Mouse (Mus musculus): ENCODE measurements around the gene Kctd10.

The Kctd10 gene

DNA sequence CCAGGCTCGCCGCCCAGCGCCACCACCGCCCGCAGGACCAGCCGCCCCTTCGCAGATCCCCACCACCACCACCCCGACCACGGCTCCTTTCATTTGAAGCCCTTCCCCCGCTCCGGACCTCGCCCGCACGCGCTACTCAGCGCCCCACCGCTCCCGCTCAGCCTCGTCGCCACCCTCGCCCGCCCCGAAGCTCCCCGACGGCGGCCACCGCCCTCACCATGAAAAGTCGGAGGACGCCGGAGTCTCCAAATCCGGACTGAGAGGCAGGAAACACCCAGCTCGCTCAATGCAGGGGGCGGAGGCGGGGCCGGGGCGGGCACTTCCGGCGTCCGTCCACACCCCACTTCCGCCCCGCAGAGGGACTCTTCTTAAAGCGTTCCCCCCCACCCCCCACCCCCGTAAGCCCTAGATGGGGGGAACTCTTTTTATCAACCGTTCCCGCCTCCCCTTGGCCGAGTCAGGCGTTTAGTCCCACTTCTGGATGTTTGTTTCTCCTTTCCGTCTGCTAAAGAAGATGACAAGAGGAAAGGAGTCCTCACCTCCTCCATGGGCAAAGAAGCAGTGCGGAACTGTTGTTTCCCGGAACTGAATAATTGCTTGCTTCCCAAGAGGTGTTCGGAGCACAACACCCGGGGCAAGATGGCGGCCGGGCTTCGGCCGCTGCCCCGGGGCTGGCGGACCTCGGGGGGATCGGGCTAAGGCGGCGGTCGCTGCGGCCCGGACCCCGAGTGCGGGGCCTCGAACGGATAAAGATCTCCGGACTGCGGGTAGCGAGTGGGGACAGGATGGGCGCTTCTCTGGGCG, at the start of gene Kctd10, which contains the start of gene Ube3b:
Kctd10 (minus strand) TSS at position 300 of the 804 bp plus-strand sequence.
Ube3b (plus strand) TSS at position 399 of the 804 bp plus-strand sequence.
- peak; percentile 75 for DNase-seq

DNA sequence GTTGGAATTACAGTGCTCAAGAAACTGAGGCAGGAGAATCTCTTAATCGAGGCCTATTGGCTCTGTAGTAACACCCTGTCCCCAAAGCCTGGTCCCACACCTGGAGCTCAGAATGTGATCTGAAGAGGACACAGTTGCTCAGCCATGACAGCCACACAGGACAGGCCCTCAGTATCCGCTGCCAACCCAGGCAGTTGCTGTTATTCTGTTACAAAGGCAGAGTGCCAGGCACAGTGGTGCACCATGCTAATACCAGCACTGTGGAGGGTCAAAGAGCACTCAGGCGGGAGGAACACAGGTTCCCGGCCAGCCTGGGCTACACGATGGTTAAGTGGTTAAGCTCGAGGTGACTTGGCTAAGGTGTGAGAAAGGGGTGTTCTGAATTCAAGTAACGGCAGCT, 49.5 kb upstream of the Kctd10 start:
- DNase-seq: no peak

DNA sequence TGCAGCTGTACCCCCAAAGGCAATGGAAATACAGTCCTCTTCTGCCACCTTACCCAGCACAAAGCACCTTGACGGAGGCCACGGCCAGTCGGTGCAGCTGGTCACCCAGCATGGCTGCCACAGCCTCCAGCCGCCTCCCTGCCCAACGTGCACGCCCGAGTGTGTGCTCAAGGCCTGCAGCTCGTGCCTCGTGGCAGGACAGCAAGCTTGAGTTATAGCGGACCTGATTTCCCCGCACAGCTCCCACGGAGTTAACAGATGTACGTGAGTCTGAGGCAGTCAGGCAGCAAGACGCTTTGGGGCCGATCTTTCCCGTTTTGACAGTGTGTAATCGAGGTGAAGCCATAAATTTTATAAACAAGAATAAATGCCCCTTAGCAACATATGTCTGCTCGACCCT, 48.3 kb upstream of the Kctd10 start:
- DNase-seq: no peak

DNA sequence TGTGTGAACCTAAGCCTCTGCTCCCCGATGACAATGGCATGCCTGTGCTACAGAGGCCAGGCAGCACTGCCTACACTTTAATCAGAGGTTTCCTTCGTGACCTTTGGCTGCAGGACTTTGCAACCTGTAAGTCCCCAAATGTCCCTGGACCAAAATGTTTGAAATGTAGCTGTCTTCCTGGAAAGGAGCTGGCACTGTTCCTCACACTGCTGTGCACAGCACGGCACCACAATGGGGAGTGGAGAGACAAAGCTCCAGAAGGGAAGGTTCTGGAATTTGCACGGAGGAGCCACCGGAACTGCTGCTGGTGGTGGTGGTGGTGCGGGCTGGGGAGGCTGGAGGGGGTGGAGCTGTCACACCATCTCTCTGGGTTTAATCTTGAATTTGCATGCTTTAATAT, 46.4 kb upstream of the Kctd10 start:
- DNase-seq: no peak

DNA sequence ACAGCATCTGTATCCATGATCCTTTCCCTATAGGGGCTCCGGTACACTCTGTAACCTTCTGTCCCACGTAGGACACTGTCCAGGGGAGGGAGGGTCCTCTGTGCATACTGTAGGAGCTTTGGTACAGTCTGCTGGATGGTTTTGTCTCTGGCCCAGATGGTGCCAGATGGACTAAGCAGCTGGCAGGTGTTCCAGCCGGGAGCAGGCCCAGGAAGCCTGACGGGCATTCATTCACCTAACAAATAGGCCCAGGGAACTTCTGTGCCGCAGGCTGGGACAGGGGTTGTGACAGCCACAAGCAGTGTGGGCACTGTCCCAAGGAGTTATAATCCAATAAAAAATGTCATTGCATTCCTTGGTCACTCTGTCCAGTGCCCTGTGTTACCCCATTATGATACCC, 43.7 kb upstream of the Kctd10 start:
- no peak for DNase-seq

DNA sequence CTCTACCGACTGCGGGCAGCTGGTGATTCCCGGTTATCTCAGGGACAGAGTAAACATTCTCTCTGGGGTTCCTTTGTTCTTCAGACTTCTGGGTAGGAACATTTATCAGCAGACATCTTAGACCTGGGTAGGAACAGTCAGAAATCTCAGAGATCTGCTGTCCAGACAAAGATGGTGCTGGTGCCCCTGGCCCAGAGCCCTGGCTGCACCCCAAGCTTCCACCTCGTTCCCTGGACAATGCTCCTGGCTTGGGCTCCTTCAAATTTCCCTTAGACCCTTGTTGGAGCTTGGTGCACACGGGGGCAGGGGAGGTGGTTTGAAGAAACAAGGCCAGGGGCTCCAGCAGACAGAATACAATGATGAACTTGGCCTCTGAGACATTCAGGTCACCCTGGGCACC, 42.3 kb upstream of the Kctd10 start:
- DNase-seq: no peak

DNA sequence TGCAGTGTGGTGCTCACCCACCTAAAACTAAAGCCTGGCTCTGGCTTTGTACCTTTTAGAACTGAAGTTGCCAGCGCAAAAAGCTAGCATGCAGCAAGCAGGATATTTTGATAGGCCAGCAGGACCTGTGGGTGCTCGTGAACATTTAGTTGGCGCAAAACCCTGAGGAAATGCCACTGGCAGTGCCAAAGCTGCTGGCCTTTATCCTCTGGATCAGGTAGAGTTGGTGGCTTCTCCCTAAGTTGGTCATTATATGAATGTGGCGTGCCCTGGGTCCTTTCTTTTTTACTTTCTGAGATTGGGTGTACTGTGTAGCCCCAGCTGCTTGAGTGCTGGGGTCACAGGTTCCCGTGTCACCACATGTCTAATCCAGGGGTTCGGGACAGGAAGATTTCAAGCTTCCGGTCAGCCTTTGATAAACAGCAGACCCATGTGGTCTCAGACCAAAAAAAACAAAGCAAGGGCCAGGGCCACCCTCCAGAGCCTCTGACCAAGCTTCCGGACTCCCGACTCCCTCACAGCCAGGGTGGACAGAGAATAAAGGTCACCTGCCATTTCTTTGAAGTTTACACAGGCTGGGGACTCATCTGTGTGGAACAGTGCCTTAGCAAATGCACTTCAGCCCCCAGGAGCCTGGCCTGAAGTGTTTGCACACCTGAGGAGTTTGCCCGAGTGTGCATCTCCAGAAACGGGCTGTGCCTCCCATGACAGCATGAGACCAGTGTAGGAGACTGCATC, 41.4 kb upstream of the Kctd10 start:
- DNase-seq: no peak

DNA sequence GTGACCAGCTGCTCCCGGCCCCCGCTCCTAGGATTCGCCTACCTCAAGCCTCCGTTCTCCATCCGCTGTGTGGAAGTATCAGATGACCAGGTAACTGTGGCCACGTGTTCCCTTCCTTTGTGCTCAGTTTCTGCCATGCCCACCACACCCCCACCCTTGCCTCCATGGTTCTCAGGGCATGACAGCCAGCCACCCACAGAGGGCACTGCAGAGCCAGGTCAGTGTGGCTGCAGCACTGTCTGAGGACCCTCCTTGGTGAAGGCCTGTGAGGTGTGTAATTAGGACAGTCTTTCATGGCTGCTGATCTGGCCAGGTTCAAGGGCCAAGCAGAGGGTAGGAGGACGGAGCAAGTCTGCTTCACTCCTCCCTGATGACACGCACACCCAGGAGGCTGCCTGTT, 38.2 kb upstream of the Kctd10 start:
- DNase-seq: no peak

DNA sequence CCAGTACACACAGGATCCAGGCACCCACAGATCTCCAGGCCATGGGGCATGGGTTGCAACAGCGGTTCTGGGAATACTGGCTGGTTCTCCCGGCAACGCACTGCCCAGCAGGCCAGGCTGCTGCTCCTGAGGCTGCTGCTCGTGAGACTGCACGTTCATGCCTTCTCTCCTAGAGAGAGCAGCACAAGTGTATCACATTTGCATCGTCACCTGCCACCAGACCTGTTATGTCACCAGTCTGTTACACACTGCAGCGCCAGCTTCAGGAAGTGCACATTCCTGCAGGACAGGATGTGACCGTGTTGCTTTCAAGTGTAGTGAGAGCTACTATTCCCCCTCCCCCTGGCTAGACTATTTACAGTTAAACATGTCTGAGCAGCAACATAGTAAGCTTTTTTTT, 36.5 kb upstream of the Kctd10 start:
- DNase-seq: no peak

DNA sequence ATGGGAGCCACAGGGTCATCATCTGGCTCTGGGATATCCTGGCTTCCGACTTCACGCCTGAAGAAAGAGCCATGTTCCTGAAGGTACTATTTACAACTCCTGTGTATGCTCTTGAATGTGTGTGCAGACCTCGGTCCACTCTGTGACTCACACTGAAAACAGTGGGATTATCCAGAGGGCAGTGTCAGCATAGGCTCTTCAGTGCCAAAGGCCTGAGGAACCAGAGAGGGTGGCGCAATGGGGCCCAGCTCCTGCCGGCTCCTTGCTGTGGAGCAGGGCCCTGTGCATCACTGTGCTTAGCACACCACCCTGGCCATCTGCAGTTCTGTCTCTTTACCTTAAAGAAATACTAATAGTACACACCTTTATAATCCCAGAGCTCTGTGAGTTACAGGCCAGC, 35.3 kb upstream of the Kctd10 start:
- no peak for DNase-seq

DNA sequence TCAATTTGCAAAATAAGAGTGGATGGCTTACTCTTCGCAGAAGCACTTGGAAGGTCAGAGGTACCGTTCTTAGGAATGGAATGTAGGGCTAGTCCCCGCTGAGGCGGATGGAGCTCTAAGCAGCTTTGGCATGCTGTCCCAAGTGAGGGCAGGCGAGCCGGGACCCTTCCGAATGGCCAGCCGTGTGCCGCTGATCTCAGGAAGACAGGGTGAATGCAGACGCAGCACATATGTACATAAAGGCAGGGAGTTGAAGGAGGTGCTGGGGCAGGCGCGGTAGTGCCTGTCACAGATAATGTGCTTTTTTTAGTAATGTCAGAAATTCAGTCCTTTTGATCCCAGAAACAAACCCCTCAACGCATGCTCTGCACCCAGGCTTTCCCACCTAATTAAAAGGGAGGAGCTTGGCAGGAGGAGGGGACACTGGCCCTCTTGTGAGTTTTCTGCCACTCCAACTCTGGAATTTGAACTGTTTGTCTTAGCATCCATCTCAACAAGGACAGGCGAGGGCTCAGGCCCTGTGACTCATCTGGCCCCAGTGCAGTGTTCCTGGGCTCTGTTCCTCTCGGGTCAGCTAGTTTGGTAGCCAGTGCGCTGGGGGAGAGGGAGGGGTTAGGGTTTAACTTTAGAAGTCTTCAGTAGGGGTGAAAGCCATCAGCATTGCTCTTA, 32.9 kb upstream of the Kctd10 start:
- DNase-seq: no peak

DNA sequence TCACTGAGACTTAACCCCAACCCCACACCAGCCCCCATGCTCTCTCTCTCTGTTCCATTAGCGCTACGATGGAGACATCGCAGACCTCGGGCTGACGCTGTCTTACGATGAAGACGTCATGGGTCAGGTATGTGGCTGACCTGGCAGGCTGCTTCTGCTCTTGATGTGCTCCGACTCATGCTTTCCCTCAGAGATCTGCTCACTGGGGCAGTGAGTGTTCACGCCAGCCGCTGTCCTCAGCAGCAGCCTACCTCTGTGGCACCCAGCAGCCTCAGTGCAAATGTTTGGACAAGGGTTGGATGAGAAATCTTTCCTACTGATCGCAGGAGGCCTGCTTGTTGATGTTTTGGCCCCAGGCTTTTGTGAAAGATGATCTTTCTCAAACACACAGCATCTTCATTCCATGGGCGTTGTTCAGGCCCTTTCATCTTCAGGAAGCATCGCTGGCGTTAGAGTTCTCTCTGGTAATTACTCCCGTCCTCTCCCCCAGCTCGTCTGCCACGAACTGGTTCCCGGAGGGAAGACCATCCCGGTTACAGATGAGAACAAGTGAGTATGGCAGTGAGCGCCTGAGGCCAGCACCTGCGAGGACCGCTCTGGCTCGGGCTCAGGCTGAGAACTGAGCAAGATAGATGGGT, 32.2 kb upstream of the Kctd10 start:
- no peak for DNase-seq

DNA sequence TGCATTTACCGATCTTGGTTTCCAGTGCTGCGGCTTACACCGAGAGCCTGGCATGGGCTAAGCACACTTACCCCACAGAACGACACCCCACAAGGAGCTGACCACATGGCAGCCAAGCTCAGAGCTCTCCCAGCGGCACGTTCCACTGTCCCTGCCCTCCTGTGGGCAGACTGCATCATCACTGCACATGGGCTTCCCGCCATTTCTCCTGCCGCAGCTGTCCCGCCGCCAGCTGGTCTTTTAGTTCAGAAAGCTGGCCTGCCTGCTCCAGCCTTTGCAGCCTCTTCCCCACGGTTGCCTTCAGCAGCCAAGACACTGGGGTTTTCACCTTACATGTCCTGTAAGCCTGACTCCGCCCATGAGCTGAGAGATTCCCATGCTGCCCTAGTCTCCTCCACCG, 30.1 kb upstream of the Kctd10 start:
- no peak for DNase-seq

DNA sequence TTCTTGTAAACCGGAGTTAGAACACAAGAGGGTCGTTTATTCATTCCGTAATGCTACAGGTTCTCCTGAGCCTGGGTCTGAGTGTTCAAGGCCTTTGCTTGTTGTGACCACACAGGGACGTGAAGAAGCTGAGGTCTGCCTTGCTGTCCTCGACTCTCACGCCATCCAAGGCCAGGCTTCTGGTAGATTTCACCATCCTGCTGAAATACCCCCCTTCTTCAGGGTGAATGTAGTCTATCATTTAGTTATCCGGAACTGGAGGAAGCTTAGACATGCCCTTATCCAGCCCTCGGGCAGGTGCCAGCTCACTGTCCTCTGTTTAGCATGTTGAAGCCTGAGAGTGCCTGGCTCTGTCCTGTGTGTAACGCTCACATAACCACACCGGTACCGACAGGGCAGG, 28.5 kb upstream of the Kctd10 start:
- DNase-seq: no peak

DNA sequence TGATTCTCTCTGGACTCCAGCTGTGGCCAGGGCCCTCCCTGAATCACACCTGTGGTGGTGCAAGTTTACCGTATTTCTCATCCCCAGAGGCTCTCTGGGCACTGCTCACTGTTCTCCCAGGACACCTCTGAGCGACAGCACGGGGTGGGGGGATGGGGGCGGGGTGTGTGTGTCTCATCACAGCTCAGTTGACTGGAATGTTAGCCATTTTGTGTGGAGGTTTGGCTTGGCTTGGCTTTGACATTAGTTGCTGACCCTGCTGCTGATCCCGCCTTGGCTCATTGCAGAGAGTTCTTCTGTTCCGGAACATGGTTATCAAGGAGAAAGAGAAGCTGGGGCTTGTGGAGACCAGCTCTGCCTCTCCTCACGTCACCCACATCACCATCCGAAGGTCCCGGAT, 27.5 kb upstream of the Kctd10 start:
- DNase-seq: no peak

DNA sequence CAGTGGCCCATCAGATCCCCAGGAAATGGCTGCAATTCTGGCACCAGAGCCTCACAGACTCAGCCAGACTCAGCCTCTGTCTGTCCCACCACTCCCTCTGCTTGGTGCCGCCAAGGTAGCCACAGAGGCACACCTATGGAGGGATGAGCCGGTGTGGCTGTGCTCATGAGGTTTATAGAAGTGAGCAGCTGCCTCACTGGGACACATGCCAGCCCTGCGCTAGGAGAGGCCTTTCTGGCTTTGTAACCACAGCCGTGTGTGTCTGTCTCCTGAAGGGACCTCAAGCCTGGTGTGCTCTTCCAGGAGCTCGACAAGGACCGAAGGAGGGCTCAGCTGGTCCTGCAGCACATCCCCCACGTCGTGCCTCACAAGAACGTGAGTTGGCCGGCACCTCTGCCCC, 27.0 kb upstream of the Kctd10 start:
- peak; percentile 37 for DNase-seq

DNA sequence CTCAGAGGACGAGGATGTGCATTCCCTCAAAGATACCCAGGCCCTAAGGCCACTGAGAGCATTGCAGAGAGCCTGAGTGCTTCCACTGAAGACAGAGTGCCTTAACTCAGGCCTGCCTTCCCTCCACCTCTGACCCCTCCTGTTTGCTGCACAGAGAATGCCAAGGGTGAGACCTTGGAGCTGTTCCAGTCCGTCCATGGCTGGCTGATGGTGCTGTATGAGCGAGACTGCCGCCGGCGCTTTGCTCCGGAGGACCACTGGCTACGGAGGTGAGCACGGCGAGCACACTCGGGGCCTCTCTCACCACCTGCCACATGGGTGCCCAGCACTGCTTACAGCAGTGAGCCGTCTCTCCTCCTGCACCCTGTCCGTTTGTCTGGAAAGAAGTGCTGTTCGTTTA, 26.3 kb upstream of the Kctd10 start:
- no peak for DNase-seq

DNA sequence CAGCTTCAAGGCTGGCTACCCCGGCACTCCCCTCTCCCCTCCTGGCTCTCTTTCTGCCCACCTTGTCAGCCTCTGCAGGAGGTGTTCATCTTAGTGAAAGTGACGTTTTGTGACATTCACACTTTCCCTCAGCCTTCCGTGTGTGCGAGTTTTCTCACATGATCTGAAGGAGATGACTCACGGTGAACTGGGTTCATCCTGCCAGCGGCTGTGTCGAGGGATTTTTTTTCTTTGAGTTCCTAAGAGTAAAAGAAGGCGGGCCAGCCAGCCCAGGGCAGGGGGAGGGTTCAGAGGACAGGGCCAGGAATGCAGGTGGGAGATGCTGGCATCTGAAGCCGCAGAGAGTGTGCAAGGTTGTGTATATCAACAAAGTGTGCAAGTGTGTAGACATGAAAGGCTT, 12.9 kb upstream of the Kctd10 start:
- DNase-seq: no peak

DNA sequence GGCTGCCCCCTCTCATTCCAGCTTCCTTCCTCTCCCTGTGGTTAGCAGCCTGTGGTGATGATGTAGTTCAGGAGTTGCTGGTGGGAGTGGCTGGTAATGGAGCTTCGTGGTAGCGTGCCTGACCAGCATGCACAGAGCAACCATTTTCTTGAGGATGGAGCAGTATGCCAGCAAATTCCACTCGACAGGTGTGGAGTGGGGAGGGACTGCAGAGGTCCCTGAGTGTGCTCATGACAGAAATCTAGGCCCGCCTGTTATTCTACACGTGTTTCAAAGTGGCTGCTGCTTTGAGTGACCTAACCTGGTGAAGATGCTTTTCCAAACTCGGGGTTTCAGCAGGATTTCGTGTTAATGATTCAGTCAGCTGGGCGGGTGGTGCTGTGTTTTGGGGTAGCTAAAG, 4.1 kb upstream of the Kctd10 start:
- no peak for DNase-seq

DNA sequence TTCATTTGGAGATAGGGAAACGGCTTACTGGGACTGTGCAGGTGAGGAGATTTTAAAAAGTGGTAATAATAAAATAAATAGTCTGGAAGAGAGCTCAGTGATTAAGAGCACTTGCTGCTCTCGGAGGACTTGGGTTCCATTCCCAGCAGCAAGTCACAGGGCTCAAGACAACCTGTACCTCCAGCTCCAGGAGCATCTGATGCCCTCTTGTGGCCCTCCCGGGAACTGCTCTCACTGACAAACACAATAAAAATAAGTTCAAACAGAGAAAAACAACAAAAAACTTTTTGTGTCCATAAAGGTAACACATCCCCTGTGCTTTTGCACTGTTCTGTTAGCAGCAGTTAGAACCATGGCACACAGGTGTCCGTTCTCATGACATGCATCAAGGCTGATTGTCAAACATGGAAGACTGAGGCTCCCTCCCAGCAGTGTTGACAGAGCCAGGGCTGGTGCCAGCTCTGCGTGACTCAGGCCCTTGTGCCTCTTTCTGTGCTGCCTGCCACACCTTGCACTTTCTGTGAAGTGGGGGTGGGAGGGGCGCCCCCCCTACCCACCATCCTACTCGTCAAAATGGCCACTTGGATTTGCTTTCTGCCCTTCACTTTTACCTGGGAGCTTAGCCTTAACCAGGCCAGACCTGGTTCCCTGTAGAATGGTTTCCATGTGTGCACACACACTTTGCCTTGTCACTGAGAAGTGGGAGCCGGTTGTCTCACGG, 3.0 kb upstream of the Kctd10 start:
- DNase-seq: no peak

DNA sequence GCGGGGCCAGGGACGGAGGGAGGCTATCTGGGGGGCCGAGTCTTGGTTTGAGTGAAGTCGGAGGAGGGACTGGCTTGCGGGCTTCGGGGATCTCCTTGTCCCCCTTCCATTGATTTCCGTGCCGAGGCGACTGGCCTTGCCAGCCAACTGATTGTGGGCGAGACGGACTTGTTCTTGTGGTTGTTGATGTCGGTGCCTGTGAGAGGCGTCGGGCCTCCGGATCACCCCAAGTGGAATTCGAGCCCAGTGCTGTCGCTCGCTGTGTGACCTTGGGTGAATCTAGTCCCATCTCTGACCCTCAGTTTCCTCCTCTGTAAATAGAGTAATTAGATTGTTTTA, 674 bp upstream of the Kctd10 start:
- no peak for DNase-seq

DNA sequence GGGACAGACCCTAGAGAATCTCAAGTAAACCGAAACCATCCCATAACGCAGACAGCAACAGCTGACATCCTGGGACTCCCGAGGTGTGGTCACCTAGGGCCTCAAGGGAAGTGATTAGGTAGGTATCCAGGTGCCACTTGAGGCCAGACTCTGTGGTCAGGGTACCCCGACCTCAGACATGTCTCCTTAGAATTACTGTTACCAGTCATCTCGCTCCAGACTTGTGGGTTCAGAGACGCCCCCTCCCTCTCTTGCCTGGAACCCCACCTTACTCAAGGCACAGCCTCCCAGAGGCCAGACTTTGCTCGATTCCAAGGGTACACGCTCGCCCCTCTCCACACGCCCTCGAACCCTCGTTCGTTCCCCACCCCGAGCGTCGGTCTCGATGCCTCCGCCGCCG, 545 bp downstream of the Kctd10 start:
- no peak for DNase-seq

DNA sequence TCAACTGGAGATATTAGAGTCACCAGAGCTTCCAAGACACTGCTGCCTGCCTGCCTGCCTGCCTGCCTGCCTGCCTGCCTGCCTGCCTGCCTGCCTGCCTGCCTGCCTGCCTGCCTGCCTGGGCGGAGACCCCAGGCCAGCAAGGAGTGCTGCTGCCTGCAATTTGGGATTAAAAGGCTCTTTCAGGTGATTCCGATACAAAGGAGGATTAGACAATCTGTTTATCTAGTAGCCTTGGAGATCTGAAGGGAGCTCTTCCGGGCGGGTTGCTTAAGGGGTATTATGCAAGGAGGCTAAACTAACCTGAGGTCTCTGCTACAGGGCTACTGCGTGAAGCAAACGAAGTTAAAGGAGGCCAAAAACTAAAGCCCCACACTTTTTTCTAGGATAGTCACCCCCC, 1.4 kb downstream of the Kctd10 start:
- DNase-seq: no peak

Data from cerebellum, adult 11-12 months (tissue).